Mouse (Mus musculus) gastrocnemius, adult 8-10 months (tissue): ENCODE data around the gene Ttc3. TPM values are rescaled to one million over a fixed set of nuclear protein-coding genes. Genes with fewer than 3 reads are reported as not detected.

Experiments used
- DNase-seq, 2 experiments: peaks; one replicate each; pipeline ENCODE4 v3.0.0; 2022; ENCODE audit warnings: low spot score in 2 of 2
- total RNA-seq, 4 experiments: library from RNA; stranded (reverse); gene quantifications; 2 replicates each; pipeline ENCODE4 v1.2.4; 2022

Ttc3 gene
- total RNA-seq, 4 experiments from 2014 or later, result 57.0 to 71.2 (median 62.4) TPM

DNA sequence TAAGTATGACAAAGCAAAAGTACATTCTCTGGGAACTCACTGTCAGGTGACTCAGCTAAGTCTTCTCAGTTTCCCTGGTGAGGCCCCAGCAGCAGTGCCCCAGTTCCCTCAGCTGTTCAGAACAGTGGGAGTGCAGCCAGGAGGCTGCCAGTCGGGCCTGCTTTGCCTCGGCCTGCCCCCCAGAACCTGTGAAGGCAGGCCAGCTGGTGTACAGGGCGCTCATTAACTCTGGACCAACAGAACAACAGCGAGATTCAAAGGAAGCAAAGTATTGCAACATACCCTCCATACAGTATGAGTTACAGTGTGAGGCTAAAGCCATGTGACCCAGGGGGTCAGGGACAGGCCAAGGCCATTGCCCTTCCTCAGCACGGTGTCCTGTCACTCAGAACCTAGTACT, 127.5 kb downstream of the Ttc3 start:
- peak; percentile 36 to 65 for DNase-seq

DNA sequence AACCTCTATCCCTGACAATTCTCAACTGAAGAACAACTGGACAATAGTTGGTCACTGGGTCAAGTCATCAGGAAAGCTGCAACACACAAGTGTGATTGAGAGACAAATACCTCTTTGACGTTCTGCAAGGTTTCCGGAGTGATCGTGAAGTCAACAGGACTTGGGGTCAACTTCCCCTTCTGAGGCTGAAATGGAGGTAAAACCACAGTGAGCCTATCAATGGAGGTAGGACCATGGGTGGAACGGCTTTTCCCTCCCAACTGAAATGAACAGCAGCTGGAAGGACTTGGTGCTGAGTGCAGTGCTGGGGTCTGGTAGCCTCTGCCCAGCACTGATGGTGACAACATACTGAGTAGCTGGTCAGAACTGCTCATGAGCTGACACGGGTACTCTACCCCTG, 133.8 kb downstream of the Ttc3 start:
- DNase-seq, result no peak

DNA sequence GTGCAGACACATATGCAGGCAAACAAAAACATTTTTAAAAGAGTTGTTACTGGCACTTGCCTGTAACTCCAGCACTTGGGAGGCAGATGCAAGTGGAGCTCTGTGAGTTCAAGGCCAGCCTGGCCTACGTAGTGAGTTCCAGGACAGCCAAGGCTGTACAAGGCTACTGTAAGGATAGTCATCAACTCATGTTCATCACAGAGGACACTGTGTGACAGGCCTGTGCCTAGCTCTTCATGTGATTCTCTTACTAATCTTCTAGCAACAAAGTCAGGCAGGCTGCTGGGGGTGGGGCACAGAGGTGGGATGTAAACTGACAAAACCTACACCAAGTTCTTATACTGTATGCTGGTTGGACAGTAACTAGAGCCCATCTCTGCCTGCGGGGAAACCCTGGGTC, 136.7 kb downstream of the Ttc3 start:
- DNase-seq, result no peak

DNA sequence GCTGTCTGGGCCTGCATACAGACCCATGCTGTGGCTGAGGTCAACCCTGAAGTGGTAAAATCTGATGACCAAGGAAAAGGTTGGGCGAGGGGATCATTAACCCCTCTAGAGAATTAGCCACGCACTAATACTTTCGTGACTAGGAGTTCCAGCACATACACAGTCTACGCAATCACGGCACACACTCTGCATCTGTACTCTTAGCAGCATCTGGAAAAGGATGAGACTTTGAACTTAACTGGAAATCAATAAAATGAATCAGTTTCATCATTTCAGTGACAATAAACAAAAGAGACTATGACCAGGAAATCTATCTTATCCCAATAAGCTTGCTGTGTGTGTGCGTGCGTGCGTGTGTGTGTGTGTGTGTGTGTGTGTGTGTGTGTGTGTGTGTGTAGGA, 138.4 kb downstream of the Ttc3 start:
- no peak for DNase-seq

DNA sequence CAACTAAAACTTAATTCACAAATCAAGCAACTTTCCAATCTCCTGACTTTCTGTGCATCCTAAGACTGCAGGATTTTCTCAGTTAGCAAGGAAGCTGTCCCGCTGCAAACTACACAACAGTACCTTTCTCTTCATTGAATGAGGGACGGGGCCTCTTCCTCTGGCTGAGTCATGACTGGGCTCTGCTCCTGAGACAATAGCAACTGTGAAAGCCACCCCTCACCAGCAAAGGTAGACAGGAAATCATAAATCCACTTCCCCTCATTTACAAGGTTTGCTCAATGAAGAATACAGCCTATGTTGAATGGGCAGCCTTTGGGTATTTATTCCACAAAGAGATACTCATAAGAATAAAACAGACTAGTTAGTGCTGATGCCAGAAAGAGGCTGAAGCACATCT, 139.6 kb downstream of the Ttc3 start:
- no peak for DNase-seq

DNA sequence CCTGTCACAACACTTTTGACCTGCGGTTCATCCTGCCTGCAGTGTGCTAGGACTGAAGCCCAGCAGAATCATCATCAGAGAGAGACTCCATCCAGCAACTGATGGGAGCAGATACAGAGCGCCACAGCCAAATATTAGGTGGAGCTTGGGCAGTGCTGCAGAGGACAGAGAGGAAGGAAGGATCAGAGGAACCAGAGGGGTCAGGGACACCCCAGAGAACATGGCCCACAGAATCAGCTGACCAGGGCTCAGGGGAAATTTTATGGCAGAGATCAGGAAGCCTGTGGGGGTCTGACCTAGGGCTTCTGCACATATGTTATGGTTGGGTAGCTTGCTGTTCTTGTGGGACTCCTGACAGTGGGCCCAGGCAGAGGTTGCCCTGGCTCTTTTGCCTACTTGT, 147.2 kb downstream of the Ttc3 start:
- DNase-seq, result no peak

Other genes starting within 250 kb of the Ttc3 start
- 10 to 100 TPM in 2 of 4 experiments, 1 to 10 TPM in 2; 7.9 to 10.8 (median 9.8) TPM for gene Hlcs, start 57.0 kb upstream of the Ttc3 start, total RNA-seq
- gene Ripply3, start 42.2 kb upstream of the Ttc3 start, total RNA-seq, result under 1 TPM; 0.49 to 0.85 (median 0.74) TPM
- gene Pigp, start 1.2 kb downstream of the Ttc3 start, total RNA-seq, result 100 to 1,000 TPM; 163 to 198 (median 181) TPM
- 10 to 100 TPM in 3 of 4 experiments, 1 to 10 TPM in 1; 8.6 to 12.1 (median 10.2) TPM for gene Vps26c, start 156.2 kb downstream of the Ttc3 start, total RNA-seq
- gene Dyrk1a, start 199.4 kb downstream of the Ttc3 start, total RNA-seq, result 100 to 1,000 TPM in 3 of 4 experiments, 10 to 100 TPM in 1; 95.4 to 131 (median 109) TPM